Mouse (Mus musculus) cerebellum, adult 9-11 months (tissue): ENCODE measurements around the gene Clasp2.
"Not testable (repeated sequence)": the region's sequence is repeated elsewhere in the genome, so short reads cannot be mapped to it uniquely, and the experiment has no call there.

ENCODE experiments used
- DNase-seq: peaks from one replicate; pipeline ENCODE4 v3.0.0; 2022

Gene Clasp2

DNA sequence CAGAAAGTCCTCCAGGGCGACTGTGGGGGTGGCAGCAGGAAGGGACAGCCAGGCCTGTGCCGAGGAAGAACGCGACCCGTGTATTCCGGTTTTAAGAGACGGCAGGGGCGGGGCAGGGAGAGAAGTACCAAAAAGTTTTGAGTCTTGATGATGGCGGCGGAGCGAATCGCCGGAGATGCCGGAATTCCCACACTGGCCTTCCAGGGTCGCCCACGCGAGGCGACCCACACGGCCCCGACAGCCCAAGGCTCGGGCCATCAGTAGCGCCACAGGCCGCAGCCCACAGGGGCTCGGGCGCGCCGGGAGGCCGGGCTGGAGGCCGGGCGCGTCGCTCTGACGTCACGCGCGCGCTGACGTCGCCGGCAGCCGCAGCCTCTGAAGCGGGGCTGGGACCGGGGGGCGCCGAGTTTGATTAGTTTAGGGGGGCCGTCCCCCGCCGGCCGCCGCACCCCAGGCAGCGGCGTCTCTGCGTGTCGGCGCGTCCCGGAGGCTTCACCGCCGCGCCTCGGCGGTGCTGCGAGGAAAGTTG is at the start of gene Clasp2:
Clasp2 (plus strand) TSS at position 366 of the 529 bp plus-strand sequence.
- DNase-seq: peak; percentile 63

DNA sequence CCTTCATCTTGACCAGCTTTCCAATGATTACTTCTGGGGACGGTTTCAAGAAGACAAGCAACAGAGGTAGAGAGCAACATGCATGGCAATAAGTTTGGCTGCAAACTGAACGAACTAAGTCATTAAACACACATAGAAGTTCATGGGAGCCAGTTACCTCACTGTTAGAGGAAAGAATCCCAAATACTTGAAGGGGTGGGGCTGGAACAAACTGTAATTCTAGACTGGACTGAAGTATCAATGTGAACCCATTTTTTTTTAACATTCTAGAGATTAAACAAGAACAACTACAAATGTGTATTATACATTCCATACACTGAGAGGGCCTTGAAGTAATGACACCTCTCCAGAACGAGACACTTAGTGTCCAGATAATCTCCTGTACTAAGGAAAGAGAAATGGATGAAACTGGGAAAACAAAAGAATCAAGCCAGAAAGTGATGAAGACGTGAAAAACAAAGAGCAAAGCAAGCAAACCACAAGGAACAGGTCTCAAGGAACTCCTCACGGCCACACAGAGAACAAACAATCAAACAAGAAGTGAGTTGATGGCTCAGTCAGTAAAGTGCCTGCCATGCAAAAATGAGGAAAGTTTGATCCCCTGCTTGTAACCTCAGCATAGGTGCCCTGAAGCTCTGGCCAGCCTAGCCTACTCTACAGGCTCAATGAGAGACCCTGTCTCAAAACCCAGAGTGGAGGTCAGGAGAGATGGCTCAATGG is 39.7 kb upstream of the Clasp2 start:
- DNase-seq: no peak

DNA sequence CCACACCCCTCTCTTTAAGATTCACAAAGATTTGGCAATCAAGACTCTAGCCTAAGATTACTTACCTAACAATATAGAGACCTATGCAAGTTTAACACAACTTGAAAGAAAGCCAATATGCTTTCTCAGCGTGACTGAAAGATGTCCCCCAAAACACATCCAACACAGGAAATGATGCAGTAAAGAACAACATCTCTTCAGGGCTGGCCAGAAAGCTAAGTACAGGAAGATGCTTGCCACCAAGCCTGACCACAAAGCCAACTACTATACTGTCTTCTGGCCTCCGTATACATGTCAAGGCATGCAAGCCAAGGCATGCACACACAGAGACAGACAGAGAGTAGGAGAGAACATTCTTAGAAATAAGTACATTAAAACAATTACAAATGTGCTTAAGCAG is 35.2 kb upstream of the Clasp2 start:
- DNase-seq: no peak

DNA sequence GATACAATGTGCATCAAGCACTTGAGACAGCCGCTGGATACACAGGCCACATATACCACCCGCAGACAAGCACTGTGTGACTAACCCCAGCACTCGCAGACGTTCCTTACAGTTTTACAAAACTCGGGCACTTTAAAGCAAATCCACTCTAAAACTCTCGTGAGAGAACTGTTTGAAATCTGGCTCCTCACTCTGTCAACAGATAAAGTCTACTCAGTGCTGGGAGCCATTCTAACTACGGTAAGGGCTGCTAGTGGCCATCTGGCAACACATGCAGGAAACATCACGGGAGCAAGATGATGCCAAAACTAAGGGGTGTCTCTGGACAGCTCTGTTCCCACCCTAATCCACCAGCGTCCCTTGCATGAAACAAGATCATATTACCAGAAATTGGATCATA is 34.4 kb upstream of the Clasp2 start:
- DNase-seq: no peak

DNA sequence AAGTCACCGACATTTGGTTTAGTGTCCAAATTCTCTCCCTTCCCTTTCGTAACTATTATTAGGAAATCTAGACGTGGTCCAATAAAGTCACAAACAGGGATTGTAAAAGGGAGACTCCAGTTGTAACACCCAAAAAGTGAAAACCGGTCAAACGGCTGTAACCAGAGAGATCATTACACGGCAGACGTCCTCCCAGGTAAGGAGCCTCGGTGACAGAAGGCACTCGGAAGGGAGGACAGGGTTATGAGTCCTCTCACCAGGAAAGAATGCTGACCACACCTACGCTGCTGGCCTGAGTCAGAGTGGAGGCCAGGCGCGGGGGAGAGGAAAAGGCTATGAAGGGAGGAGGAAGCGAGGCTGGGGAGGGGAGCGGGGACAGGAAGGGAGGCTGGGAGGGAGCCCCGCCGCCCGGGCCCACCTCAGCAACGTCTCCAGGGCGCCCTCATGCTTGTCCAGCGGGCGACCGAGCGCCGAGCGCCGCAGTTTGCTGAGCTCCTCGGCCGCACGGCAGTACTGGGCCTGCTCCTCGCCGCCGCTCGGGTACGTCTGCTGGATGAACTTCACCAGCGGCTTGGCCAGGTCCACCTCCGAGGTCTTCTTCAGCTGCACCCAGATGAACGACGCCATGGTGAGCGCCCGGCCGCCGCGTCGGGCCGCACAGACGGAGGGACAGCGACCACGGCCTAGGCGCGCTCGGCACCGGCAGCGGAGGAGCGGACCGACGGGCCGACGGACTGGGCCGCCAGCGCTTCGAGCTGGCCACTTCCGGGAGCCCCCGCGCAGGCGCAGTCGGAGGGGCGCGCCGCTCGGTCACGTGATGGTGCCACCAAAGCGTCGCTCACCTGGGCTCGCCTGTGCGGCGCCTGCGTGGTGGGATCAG is 33.6 kb upstream of the Clasp2 start, which contains the start of gene Pdcd6ip:
Pdcd6ip (minus strand) TSS at position 779 of the 880 bp plus-strand sequence.
- DNase-seq: peak; percentile 94

DNA sequence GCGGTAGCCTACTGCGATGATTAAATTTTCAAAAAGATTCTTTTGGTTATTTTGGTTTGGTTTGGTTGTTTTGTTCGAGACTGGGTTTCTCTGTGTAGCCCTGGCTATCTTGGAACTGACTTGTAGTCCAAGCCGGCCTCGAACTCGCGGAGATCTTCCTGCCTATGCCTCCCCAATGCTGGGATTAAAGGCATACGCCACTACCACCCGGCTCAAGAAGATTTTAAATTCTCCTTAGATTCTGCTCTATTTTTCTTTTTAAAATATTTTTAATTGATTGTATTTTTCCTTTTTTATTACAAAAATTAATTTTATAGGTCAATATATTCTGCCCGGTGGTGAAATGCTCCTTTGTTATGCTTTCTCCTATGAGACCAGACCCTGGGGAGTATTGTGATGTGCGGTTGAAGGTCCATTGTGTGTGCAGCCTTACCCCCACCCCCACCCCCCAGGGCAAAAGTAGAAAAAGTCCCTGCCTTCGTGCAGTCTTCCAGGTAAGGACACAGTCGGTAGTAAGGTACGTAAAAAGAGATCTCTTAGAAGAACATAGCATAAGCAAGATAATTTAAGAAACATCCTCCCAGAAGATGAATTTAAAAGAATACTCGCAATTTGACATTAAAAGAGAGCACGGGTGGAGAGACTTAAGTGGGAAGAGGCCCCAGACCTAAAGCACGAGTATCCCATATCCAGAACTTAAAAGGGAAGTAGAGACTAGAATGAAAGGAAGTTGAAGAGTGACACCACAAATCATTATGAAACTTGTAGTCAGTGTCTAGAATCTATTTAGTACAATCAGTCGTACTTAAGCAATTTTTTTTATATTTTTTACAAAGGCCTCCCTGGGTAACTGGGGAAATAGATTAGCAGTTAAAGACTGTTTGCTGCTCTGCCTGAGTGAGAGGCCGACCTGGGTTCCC is 32.7 kb upstream of the Clasp2 start:
- no peak for DNase-seq

DNA sequence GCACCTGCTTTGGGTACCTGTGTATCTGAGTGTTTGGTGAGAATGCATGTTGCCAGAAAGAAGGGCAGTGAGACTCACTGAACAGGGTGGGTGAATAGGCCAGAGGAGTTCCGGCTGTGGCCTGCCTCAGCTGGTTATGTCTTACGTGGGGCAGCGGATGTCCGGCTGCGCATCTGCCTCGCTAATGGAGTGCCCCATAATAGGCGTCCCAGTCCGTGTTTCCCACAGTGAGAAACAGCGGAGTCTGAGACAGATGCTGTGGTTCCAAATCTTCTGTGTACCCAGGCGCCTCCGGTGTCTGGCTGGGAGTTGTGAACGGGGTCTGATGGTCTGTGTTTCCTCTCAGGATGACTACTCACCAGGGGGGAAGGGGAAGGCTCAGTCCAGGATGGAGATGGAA is 30.4 kb upstream of the Clasp2 start:
- DNase-seq: no peak

DNA sequence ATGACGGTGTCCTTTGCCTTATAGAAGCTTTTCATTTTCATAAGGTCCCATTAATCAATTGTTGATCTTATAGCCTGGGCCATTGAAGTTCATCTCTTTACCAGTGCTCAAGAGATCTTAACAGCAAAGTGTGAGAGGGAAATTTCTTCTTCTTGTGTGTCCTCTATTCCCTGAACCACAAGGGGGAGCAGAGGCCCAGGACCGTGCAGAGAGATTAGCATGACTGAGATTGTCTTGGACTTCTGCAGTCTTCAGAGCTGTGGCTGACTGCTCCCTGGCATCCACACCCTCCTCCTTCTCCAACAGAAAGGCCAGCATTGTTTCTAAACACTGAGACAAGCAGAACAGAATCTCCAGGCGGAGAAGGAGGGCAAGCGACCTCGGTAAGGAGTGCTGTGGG is 22.2 kb upstream of the Clasp2 start:
- no peak for DNase-seq

DNA sequence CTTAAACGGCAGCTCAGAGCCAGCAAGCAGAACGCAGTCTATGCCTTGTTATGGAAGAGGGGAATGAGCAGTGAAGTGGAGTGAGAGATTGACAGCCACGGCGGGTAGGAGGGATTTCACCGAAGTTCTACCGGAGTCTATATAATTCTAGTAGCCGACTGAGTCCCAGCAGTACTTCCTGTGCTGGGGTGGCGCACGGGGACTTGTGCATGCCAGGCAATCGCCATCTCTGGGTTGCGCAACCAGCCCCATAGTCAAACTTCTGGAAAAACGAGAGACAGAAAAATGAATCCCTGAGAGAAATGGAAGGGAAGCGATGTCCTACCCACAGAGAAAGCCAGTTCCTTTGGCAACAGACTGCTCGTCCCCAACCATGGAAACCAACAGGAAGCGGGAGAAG is 16.6 kb upstream of the Clasp2 start:
- DNase-seq: no peak

DNA sequence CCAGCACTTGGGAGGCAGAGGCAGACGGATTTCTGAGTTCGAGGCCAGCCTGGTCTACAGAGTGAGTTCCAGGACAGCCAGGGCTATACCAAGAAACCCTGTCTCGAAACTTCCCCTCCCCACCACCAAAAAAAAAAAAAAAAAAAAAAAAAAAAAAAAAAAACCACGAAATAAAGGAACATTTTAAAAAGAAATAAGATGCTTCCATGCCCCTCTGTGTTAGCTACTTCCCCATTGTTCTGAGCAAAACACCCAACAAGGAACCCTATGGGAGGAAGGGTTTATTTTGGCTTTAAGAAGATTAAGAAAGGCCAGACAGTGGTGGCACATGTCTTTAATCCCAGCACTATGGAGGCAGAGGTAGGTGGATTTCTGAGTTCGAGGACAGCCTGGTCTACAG is 15.7 kb upstream of the Clasp2 start:
- not testable (repeated sequence) for DNase-seq

DNA sequence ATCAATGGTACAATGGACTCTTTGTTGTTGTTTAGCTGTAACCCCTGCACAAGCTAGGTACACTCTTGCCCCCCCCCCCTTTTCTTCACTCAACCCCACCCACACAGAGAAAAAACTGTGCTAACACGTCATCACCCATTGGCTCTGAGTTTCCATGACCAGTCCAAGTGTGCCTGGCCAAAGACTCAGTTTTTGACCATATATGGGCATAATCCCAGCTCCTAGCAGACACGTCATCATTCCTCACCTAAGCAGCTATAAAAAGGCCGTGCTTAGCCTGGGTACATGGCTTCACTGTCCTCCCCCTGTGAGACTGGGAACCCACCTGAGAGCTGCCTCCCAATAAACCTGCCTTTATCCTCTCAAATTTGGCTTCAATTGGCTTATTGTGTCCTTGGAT is 15.1 kb upstream of the Clasp2 start:
- no peak for DNase-seq

DNA sequence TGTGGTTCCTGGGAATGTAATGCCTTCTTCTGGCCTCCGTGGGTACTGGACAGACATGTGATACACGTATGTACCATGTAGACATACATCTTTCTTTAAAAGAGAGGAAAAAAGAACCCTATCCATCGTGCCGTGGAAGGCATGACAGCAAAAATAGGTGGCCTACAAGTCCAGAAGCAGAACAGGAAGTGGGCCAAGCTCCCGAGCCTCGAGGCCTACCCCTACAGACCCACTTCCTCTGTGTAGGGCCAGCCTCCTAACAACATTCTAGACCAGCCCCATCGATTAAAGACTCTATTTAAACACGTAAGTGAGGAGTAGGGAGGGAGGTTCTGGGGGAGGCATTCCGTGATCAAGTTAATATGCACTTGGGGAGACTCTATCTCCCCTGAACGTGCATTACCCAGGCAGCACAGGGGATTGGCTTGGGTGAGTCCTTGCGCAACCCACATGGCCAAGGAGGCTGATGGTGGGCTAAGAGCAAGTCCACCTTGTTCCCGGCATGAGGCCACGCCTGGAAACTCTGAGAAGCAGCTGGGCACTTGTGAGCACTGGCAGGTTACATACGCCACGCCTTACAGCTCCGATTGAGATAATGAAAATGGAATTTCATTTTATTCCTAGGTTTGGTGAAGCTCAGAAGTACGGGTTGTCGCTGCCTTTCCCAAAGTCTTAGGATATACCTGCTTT is 14.1 kb upstream of the Clasp2 start:
- no peak for DNase-seq

DNA sequence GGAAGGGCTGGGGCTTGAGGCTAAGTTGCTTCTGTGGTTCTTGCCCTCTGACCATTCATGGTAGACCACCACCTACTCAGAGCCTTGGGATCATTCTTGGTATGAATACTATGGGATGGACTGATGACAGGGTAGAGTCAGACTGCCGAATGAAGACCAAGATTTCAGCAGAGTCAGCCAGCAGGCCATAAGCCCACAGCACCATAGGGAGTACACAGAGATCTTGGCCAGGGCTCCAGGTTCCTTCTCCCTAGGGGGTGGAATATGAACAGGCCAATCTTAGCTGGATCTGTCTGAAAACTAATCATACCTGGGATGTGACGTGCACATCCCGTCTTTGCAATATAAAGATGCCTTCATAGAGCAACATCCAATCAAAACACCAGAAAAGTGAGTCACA is 9.7 kb upstream of the Clasp2 start:
- no peak for DNase-seq

DNA sequence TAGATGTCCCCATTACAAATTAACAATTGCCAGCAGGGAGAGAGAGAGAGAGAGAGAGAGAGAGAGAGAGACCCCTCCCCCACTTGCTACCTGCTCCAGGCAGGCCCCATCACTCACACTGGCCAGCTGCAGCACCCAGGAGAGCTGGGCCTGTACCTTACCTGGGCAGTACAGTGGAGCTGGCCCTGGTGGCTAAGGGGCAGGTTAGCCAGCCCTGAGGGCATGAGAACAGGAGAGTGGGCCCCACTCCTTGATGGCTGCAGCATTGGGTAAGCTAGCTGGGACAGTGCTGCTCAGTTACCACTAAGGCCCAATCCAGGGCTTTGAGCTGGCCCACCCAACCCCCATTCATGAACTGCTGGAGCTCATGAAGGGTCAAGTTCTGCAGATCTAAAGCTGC is 5.4 kb upstream of the Clasp2 start:
- DNase-seq: no peak

DNA sequence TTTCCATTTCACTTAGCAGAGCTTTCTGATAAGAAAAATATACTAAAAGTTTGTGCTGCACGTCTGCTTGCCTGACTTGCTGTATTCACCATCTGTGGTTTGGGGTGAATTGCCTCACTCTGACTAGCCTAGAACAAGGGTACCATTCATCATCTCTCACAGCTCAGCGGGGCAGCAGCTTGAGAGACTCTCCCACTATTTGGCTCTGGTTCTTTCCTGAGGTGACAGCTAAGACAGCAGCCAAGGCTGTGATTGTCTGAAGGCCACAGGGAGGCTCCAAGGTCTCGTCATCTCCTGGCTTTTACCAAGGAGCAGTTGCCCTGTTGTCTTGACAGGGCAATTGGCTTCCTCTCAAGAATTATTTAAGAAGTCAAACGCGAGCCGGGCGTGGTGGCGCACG is 3.3 kb upstream of the Clasp2 start:
- DNase-seq: peak; percentile 19

DNA sequence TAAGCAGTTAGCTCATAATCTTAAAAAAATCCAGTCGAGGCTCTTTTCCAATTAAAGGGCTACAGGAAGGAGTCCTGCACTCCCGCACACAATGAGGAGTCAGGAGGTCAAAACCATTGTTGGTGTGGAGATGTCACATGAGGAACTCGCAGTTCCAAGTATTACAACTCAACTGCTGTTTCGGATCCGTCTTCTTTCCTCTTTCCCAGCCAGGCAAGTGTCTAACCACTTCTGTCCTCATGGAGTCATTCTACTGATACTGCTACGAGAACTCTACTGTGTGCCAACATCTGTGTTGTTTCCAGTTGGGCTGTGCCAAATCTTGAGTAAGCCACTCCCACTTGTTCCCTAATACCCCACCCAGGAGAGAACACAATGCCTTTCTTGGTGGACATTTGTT is 2.3 kb upstream of the Clasp2 start:
- DNase-seq: no peak

DNA sequence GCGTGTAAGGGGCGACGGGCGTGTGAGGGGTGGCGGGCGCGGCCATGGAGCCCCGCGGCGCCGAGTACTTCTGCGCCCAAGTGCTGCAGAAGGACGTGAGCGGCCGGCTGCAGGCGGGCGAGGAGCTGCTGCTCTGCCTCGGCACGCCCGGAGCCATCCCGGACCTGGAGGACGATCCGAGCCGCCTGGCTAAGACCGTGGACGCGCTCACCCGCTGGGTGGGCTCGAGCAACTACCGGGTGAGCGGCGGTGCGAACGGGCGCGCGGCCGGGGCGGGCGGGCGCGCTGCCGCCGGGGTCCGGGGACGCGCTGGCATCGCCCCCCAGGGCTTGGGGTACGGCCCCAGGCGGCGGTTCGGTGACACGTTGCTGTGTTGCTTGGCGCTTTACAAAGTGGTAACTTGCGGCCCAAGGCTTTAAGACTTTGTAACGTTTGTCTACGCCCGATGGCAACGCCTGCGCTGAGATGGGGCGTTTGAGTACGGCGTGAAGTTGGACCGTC is 414 bp downstream of the Clasp2 start:
- peak; percentile 38 for DNase-seq

DNA sequence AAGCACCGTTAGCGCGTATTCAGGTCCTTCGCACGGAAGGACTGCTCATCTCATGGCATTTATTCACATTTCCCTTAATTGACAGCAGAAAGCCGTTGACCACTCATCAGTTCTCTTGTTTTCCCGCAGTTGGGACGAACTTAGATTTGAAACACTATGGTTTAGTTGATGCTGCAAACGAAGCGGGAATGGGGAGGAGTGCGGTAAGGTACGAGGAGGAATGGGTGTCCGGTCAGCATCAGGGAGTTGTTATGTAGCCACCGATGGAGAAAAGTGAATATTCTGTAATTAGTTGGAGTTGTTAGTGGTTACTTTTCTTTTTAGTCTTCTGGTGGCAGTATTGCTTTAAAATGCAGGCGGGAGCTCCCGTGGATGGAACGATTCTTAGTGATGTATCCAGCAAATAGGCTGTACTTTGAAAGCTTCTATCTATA is 1.1 kb downstream of the Clasp2 start:
- peak; percentile 33 for DNase-seq

DNA sequence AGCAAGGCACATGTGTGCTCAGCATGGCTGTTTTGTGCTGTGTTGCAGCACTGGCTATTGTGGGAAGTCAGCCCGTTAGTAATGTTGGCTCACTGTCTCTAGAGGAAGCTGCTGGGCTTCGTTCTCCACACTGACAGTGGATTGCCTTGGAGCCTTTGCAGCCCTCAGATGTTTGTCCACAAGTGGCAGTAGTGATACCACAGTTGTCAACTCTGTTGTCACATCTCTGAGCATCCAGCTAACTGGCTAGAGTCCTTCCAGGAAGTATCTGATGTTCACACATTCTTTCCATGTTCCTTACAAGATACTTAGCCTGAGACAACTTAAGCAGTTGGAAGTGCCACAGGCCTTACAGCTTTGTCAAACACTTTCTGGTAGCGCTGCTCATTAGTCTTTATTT is 2.0 kb downstream of the Clasp2 start:
- DNase-seq: no peak

DNA sequence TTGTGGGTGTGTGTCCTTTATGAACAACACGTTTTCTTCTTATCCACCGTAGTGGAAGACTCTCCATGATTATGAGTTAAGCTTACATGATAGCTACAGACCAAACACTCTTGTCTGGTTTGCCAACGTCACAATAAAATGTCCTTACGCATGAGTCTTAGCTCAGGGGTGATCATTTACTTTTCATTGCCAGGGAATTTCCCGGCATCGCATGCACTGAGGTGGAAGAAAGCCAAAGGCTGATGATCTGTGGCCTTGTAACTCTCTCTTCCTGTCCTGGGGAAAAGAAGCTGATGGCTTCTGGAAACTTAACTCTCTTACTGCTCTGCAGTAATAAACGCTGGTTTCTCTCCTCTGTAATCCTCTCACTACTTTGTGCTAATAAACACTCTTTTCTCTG is 8.1 kb downstream of the Clasp2 start:
- no peak for DNase-seq

DNA sequence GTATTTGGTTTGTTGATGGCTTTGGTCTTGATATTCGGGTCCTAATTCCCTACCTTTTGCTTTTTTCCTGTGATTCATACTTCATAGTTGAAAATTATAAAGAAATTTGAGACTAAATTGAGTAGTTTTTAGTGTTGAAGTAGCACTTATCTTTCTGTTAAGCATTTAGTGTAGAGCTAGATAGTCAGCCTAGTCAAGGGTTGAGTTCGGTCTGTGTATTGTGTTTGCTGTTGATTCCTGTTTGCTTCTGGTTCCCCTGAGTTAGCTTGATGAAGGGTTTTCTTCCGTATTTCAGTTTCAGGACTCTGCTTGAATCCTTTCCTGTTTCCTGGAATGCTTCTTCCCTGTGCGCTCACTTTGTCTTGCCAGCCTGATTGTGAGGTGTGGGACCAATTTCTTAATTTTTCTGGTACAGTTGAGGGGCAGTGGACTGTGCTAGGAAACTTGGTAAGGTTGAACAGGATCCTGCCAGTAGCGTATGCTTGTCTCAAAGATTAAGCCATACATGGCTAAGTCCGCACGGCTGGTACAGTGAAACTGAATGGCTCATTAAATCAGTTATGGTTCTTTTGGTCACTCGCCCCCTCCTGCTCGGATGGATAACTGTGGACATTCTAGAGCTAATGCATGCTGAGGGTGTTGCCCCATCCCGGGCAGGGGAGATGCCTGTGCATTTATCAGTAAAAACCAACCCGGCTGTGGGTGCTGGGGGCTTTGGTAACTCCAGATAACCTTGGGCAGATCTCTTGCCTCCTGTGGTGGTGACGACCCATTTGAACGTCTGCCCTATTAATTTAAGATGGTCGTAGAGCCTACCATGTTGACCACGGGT is 14.8 kb downstream of the Clasp2 start:
- no peak for DNase-seq
